Mouse (Mus musculus): ENCODE data around the gene Glod4.

- TF ChIP-seq CTCF (IDR thresholded peaks at IDR 0.05) (no peak), EP300 (IDR thresholded peaks at IDR 0.05) (no peak)
Measured at GRCm38 (mm10) chr11:76255431-76256001, 12.0 kb upstream of the Glod4 start.
